In genomic region chr5:140642076-140642475, GRCm38 (mm10) we compare ENCODE assay signal across 8 mouse cellular contexts. TPM values are rescaled to one million over a fixed set of nuclear protein-coding genes. Genes with fewer than 3 reads are reported as not detected.
DNase-seq lines count a peak whose midpoint lies in the region; ATAC-seq and TF ChIP-seq lines count a peak whose summit lies in the region.

No protein-coding gene starts in this region.

- no peaks in the 10 kb centered on the region; the same call in 1 of the 2 replicates for H3K79me2 ChIP-seq in heart, adult 2 months (replicated peaks; ENCODE audit: control insufficient read depth, insufficient read depth, low read length)

- H3K27ac ChIP-seq in heart, adult 2 months = peak overlapping the region; percentile 28; the same call in 1 of the 2 replicates

- no peak overlapping the region for H3K9ac ChIP-seq in heart, adult 2 months (ENCODE audit: low read depth, low read length)

- H3K4me1 ChIP-seq in heart, adult 2 months (ENCODE audit: control insufficient read depth, insufficient read depth, low read length) = peaks cover 16% of the 10 kb centered on the region

- ATAC-seq in granulocyte monocyte progenitor cell, adult 5-6 weeks (replicated peaks; ENCODE audit: poor library complexity, severe bottlenecking) = peak; percentile 95

- TF ChIP-seq EP300 in heart, adult 2 months (IDR thresholded peaks at IDR 0.05; ENCODE audit: insufficient read depth, low read depth, low read length) = no peak

- H3K27me3 ChIP-seq in heart, adult 2 months (ENCODE audit: control insufficient read depth, insufficient read depth, low read length) = no peaks in the 10 kb centered on the region

- intact Hi-C loops in heart, adult 2 months (cut with DNase I) = loop anchor here (10.0 kb wide), 1 partner anchor 183 kb away; no protein-coding TSS in a partner anchor
- intact Hi-C loops in heart, postnatal 25 days (cut with DNase I) = no loop called here

- H3K36me3 ChIP-seq in heart, adult 2 months (ENCODE audit: control insufficient read depth, insufficient read depth, low read length) = no peaks in the 10 kb centered on the region

- peak in 1 of 2 experiments; percentile 70 for DNase-seq in heart, adult 2 months
- no peak for DNase-seq in heart, postnatal 25 days (ENCODE audit: low spot score)
- DNase-seq in B cell, adult 2 months = peak; percentile 73 to 78
- peak; percentile 54 for DNase-seq in lung, postnatal 10 days
- no peak for DNase-seq in cerebellum, postnatal 10 days
- no peak for DNase-seq in cerebellum, postnatal 14 days
- DNase-seq in layer of hippocampus, postnatal 36 days = no peak

- WGBS in heart, adult 2 months = 50% methylated on average over 3 of the region's 3 CpGs

- no peak for TF ChIP-seq POLR2A in heart, adult 2 months (IDR thresholded peaks at IDR 0.05; ENCODE audit: insufficient read depth, low read depth, low read length)

- no peak overlapping the region for H3K4me3 ChIP-seq in heart, adult 2 months

- no peak for TF ChIP-seq CTCF in heart, adult 2 months (IDR thresholded peaks at IDR 0.05)

RNA-seq across cellular contexts. Expression of gene Ttyh3, which starts 6.8 kb away (rescaled TPM):
- 10 to 100 TPM; 10.6 to 11.0 TPM for total RNA-seq in heart, adult 2 months (2021)
- polyA plus RNA-seq in heart, adult 2 months (2012; rRNA removed) = 13.9 and 14.6 TPM in 2 replicates
- 10 to 100 TPM; 15.6 to 18.6 TPM for total RNA-seq in heart, postnatal 25 days (2021)
- 42.0 and 47.9 TPM in 2 replicates for total RNA-seq in granulocyte monocyte progenitor cell, adult 5-6 weeks (2014; fragmentation: Nextera tagmentation)
- total RNA-seq in granulocyte monocyte progenitor cell, adult 5-6 weeks (2017) = 8.7 and 9.2 TPM in 2 replicates
- total RNA-seq in layer of hippocampus, postnatal 36 days (2021) = 100 to 1,000 TPM; 191 to 221 TPM

RNA-seq across cellular contexts. Expression of gene Lfng, which starts 35.0 kb away (rescaled TPM):
- total RNA-seq in heart, adult 2 months (2021) = 10 to 100 TPM in 1 of 2 experiments, 1 to 10 TPM in 1; 7.4 to 11.5 TPM
- 18.4 and 23.1 TPM in 2 replicates for polyA plus RNA-seq in heart, adult 2 months (2012; rRNA removed)
- 10 to 100 TPM in 1 of 2 experiments, 1 to 10 TPM in 1; 7.3 to 10.8 TPM for total RNA-seq in heart, postnatal 25 days (2021)
- 8.2 and 9.9 TPM in 2 replicates for total RNA-seq in granulocyte monocyte progenitor cell, adult 5-6 weeks (2014; fragmentation: Nextera tagmentation)
- total RNA-seq in granulocyte monocyte progenitor cell, adult 5-6 weeks (2017) = 1.9 and 14.6 TPM in 2 replicates
- total RNA-seq in layer of hippocampus, postnatal 36 days (2021) = 10 to 100 TPM; 20.3 to 30.8 TPM

Comparison
In these comparisons a context has a peak if more than half of its experiments do, and no peak if none do; other contexts are left out.
1. DNase-seq: peak in B cell, adult 2 months (2 of 2) and lung, postnatal 10 days (single experiment); none in heart, postnatal 25 days (single experiment), cerebellum, postnatal 10 days (0 of 2), cerebellum, postnatal 14 days (0 of 2) and layer of hippocampus, postnatal 36 days (0 of 2).